Mouse (Mus musculus): ENCODE measurements at regions not wholly inside any gene's neighbourhood (a gene's known extent, or its start where the extent isn't known, plus 50 kb on each side); places are given as distances from the start of the nearest gene placed in this dataset.

DNA sequence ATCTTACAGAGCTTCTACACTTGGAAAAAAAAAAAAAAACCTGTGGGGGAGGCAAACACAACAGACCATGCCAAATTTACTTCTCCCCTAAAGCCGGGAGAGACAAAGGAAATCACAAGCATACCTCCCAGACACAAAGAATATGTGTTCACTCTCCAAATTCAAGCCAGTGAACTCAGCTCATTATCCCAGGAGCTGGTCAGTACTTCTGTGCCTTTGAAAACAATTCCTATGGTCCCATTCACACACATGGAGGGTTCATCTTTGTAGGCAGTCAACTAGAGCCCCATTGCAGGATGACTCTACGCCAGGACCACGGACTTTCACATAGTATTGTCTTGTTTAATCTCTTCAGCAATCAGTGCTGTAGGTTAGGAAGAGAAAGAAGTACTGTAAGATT lies 89.0 kb upstream of the Id4 start:
- DNase-seq (ENCODE audit: low spot score): no peak

DNA sequence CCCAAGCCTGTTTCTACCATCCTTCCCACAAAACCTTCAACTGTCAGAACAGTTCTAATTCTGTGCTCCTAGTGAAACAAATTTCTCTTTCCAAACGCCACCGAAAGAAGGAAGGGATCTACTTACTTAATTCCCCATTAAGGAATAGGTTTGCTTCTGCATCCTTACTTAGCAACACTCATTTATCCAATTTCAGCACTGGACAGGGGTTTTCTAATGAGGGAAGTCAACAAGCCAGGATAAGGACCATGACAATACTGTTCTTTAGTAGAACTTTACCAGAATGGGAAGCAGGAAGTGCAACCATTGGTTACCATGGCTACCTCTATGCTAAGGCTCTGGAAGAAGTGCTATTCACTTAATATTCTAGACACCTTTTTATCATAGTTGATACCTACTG lies 68.6 kb upstream of the Id4 start:
- no peak for DNase-seq (ENCODE audit: low spot score)

DNA sequence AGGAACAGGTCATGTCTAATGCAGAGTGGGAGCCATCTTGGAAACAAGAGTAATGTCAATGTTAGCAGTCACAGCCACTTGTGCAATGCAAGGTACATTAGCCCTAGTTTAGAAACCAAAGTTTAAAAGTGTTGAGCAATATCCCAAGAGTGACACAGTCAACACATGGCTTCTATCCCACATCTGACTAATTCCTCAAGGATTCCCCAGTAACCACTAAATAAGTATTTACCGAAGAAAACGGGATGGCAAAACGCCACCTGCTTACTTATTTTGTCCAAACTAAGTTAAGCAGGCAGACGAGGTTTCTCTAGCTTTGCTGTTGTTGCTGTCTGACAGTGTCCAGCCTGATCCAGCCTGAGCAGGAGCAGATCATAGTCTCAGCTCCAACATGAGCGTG lies 67.1 kb upstream of the Id4 start:
- no peak for DNase-seq (ENCODE audit: low spot score)

DNA sequence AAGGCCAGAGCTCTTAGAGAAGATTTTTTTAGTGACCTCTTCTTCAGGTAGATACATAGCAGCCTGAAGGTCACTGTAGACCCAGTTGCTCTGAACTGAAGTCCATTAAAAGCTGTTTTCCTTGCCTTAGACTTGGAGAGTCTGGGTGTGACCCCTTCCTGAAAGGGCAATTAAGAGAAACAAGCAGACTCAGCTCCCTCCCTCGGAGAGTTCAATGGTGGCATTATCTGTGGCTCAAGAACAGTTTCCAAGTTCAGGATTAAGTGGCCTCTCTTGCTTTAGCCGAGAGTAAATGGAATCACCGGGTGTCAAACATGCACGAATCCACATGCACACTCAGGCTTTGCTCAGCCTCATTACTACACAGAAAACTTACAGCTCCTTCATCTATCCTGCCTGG lies 53.2 kb upstream of the Id4 start:
- no peak for DNase-seq (ENCODE audit: low spot score)
